ENCODE assay signal across 11 mouse cellular contexts in genomic region chr11:115400630-115401391, GRCm38 (mm10). TPM values are rescaled to one million over a fixed set of nuclear protein-coding genes. Genes with fewer than 3 reads are reported as not detected.
A peak's percentile ranks its signal among the peaks of the same experiment; 100 is the strongest.
DNase-seq lines count a peak whose midpoint lies in the region; ATAC-seq and TF ChIP-seq lines count a peak whose summit lies in the region.
"Had no signal": no experiment of that assay in that cellular context is flagged by ENCODE, and none has a peak within 500 bp of the region (broad histone marks: within the 10 kb centered on the region; RNA-seq: fewer than 3 reads in every experiment).

No protein-coding gene starts in this region.

- no peak for ATAC-seq in liver, embryonic 13.5 days (ENCODE audit: low read depth)
- ATAC-seq in liver, embryonic 11.5 days (replicated peaks; ENCODE audit: low FRiP score) = no peak
- ATAC-seq in liver, embryonic 12.5 days = no peak
- ATAC-seq: inflammation-experienced regulatory T-cells, adult 6 months had no signal

- no peaks in the 10 kb centered on the region for H3K9me3 ChIP-seq in liver, embryonic 13.5 days (replicated peaks)
- H3K9me3 ChIP-seq in liver, embryonic 11.5 days (ENCODE audit: control insufficient read depth, low read length) = no peaks in the 10 kb centered on the region
- no peaks in the 10 kb centered on the region for H3K9me3 ChIP-seq in liver, embryonic 12.5 days (replicated peaks)
- H3K9me3 ChIP-seq: limb, embryonic 13.5 days had no signal

- no peak overlapping the region for H3K4me3 ChIP-seq in liver, embryonic 13.5 days (replicated peaks)
- H3K4me3 ChIP-seq in liver, embryonic 11.5 days (ENCODE audit: low read depth, low read length) = no peak overlapping the region
- peak overlapping the region; percentile 31 for H3K4me3 ChIP-seq in layer of hippocampus, adult 2 months
- H3K4me3 ChIP-seq in olfactory bulb, adult 2 months (ENCODE audit: insufficient read depth, low read depth, low read length) = no peak overlapping the region
- H3K4me3 ChIP-seq in liver, embryonic 12.5 days = no peak overlapping the region
- H3K4me3 ChIP-seq: limb, embryonic 13.5 days had no signal

- H3K27ac ChIP-seq in liver, embryonic 13.5 days = no peak overlapping the region
- no peak overlapping the region for H3K27ac ChIP-seq in liver, embryonic 11.5 days (ENCODE audit: low read depth, low read length)
- H3K27ac ChIP-seq in layer of hippocampus, adult 2 months = peak overlapping the region; percentile 90
- peak overlapping the region; percentile 24 for H3K27ac ChIP-seq in olfactory bulb, adult 2 months (ENCODE audit: insufficient read depth, low read depth, low read length)
- no peak overlapping the region for H3K27ac ChIP-seq in liver, embryonic 12.5 days
- H3K27ac ChIP-seq: limb, embryonic 13.5 days had no signal

- WGBS in liver, embryonic 13.5 days (ENCODE audit: insufficient replicate concordance) = 46% methylated on average over 11 of the region's 11 CpGs
- WGBS in liver, embryonic 11.5 days = 58% methylated on average over 11 of the region's 11 CpGs
- WGBS in olfactory bulb, adult 2 months = 39% methylated on average over 11 of the region's 11 CpGs
- WGBS in liver, embryonic 12.5 days (ENCODE audit: insufficient replicate concordance) = 53% methylated on average over 11 of the region's 11 CpGs

- H3K9ac ChIP-seq in liver, embryonic 13.5 days = 0 out of 2 replicates have a peak overlapping the region, but pooled peaks have one; percentile 26
- no peak overlapping the region for H3K9ac ChIP-seq in liver, embryonic 11.5 days (ENCODE audit: low read depth, low read length)
- H3K9ac ChIP-seq in liver, embryonic 12.5 days = no peak overlapping the region
- H3K9ac ChIP-seq: limb, embryonic 13.5 days had no signal

- peaks cover 10% of the 10 kb centered on the region; the same call in 1 of the 2 replicates for H3K27me3 ChIP-seq in liver, embryonic 13.5 days
- no peaks in the 10 kb centered on the region for H3K27me3 ChIP-seq in liver, embryonic 11.5 days (replicated peaks; ENCODE audit: control insufficient read depth, insufficient read depth, low read length)
- peaks cover 14% of the 10 kb centered on the region for H3K27me3 ChIP-seq in liver, embryonic 12.5 days (replicated peaks)
- H3K27me3 ChIP-seq: limb, embryonic 13.5 days had no signal

- no peak for TF ChIP-seq POLR2A in olfactory bulb, adult 2 months (IDR thresholded peaks at IDR 0.05; ENCODE audit: insufficient read depth, low read depth, low read length)

- peaks cover 20% of the 10 kb centered on the region for H3K4me1 ChIP-seq in liver, embryonic 13.5 days (replicated peaks)
- H3K4me1 ChIP-seq in liver, embryonic 11.5 days (replicated peaks; ENCODE audit: control insufficient read depth, insufficient read depth, low read length) = peaks cover 6% of the 10 kb centered on the region
- H3K4me1 ChIP-seq in olfactory bulb, adult 2 months (ENCODE audit: control insufficient read depth, insufficient read depth, low read length) = peaks cover 13% of the 10 kb centered on the region
- peaks cover 22% of the 10 kb centered on the region for H3K4me1 ChIP-seq in liver, embryonic 12.5 days

- TF ChIP-seq CTCF in layer of hippocampus, adult 2 months (conservative IDR thresholded peaks at IDR 0.05) = no peak
- no peak for TF ChIP-seq CTCF in olfactory bulb, adult 2 months (IDR thresholded peaks at IDR 0.05; ENCODE audit: insufficient read depth, low read depth, low read length)

- DNase-seq in liver, embryonic 13.5 days = no peak
- DNase-seq in liver, embryonic 11.5 days (ENCODE audit: low spot score) = no peak
- DNase-seq in cerebellum, postnatal 14 days = peak; percentile 79 to 81
- peak; percentile 52 to 55 for DNase-seq in layer of hippocampus, adult 2 months (ENCODE audit: low spot score in 2 of 2)
- DNase-seq in ovary, postnatal 36 days (ENCODE audit: low spot score) = no peak
- no peak for DNase-seq in gastrocnemius, postnatal 10 days

- H3K4me2 ChIP-seq in liver, embryonic 13.5 days = no peak overlapping the region
- no peak overlapping the region for H3K4me2 ChIP-seq in liver, embryonic 11.5 days
- no peak overlapping the region for H3K4me2 ChIP-seq in liver, embryonic 12.5 days
- H3K4me2 ChIP-seq: limb, embryonic 13.5 days had no signal

- H3K36me3 ChIP-seq in liver, embryonic 13.5 days = no peaks in the 10 kb centered on the region
- H3K36me3 ChIP-seq in liver, embryonic 11.5 days (ENCODE audit: control insufficient read depth, insufficient read depth, low read length) = no peaks in the 10 kb centered on the region
- H3K36me3 ChIP-seq in liver, embryonic 12.5 days = 0 out of 2 replicates have a peak, but pooled peaks cover 4% of the 10 kb centered on the region

RNA-seq across cellular contexts. Expression of gene Mrpl58, which starts 2.7 kb away (rescaled TPM):
- 103 and 104 TPM in 2 replicates for polyA plus RNA-seq in liver, embryonic 13.5 days (2015; fragmentation: Nextera tagmentation; extraction: Ambion mirVana)
- polyA plus RNA-seq in liver, embryonic 11.5 days (2014; fragmentation: Nextera tagmentation; extraction: Ambion mirVana) = 165 TPM in 2 replicates
- 100 to 1,000 TPM; 100 to 105 TPM for total RNA-seq in layer of hippocampus, adult 2 months (2021)
- not detected in 2 replicates for polyA plus RNA-seq in olfactory bulb, adult 2 months (2012; ENCODE audit: insufficient read depth, insufficient read length, low replicate concordance, missing spikeins)
- polyA plus RNA-seq in liver, embryonic 12.5 days (2016; fragmentation: Nextera tagmentation; extraction: Ambion mirVana) = 116 and 120 TPM in 2 replicates
- 100 to 1,000 TPM in 1 of 2 experiments, 10 to 100 TPM in 1; 89.1 to 100 TPM for total RNA-seq in gastrocnemius, postnatal 10 days (2021)

RNA-seq across cellular contexts. Expression of gene Atp5h, which starts 19.0 kb away (rescaled TPM):
- 633 and 650 TPM in 2 replicates for polyA plus RNA-seq in liver, embryonic 13.5 days (2015; fragmentation: Nextera tagmentation; extraction: Ambion mirVana)
- 835 and 884 TPM in 2 replicates for polyA plus RNA-seq in liver, embryonic 11.5 days (2014; fragmentation: Nextera tagmentation; extraction: Ambion mirVana)
- total RNA-seq in layer of hippocampus, adult 2 months (2021) = 100 to 1,000 TPM; 467 to 494 TPM
- not detected in 2 replicates for polyA plus RNA-seq in olfactory bulb, adult 2 months (2012; ENCODE audit: insufficient read depth, insufficient read length, low replicate concordance, missing spikeins)
- 624 and 630 TPM in 2 replicates for polyA plus RNA-seq in liver, embryonic 12.5 days (2016; fragmentation: Nextera tagmentation; extraction: Ambion mirVana)
- 1,000 to 10,000 TPM; 1,026 to 1,088 TPM for total RNA-seq in gastrocnemius, postnatal 10 days (2021)

RNA-seq across cellular contexts. Expression of gene Cdr2l, which starts 19.1 kb away (rescaled TPM):
- polyA plus RNA-seq in liver, embryonic 13.5 days (2015; fragmentation: Nextera tagmentation; extraction: Ambion mirVana) = 1.5 and 1.7 TPM in 2 replicates
- 6.2 and 6.9 TPM in 2 replicates for polyA plus RNA-seq in liver, embryonic 11.5 days (2014; fragmentation: Nextera tagmentation; extraction: Ambion mirVana)
- 10 to 100 TPM; 21.9 to 26.1 TPM for total RNA-seq in layer of hippocampus, adult 2 months (2021)
- not detected in 2 replicates for polyA plus RNA-seq in olfactory bulb, adult 2 months (2012; ENCODE audit: insufficient read depth, insufficient read length, low replicate concordance, missing spikeins)
- 4.2 TPM in 2 replicates for polyA plus RNA-seq in liver, embryonic 12.5 days (2016; fragmentation: Nextera tagmentation; extraction: Ambion mirVana)
- 10 to 100 TPM in 1 of 2 experiments, 1 to 10 TPM in 1; 9.8 to 17.0 TPM for total RNA-seq in gastrocnemius, postnatal 10 days (2021)
- total RNA-seq: monocyte, adult 5-6 weeks had no signal
- polyA plus RNA-seq: inflammation-experienced regulatory T-cells, adult 6 months had no signal

RNA-seq across cellular contexts. Expression of gene Kctd2, which starts 19.1 kb away (rescaled TPM):
- polyA plus RNA-seq in liver, embryonic 13.5 days (2015; fragmentation: Nextera tagmentation; extraction: Ambion mirVana) = 2.5 and 4.1 TPM in 2 replicates
- polyA plus RNA-seq in liver, embryonic 11.5 days (2014; fragmentation: Nextera tagmentation; extraction: Ambion mirVana) = 8.4 and 8.9 TPM in 2 replicates
- 10 to 100 TPM; 74.5 to 74.6 TPM for total RNA-seq in layer of hippocampus, adult 2 months (2021)
- not detected in 2 replicates for polyA plus RNA-seq in olfactory bulb, adult 2 months (2012; ENCODE audit: insufficient read depth, insufficient read length, low replicate concordance, missing spikeins)
- 8.6 and 9.3 TPM in 2 replicates for polyA plus RNA-seq in liver, embryonic 12.5 days (2016; fragmentation: Nextera tagmentation; extraction: Ambion mirVana)
- total RNA-seq in gastrocnemius, postnatal 10 days (2021) = 10 to 100 TPM; 16.2 to 19.4 TPM

RNA-seq across cellular contexts. Expression of gene Hid1, which starts 33.3 kb away (rescaled TPM):
- polyA plus RNA-seq in liver, embryonic 13.5 days (2015; fragmentation: Nextera tagmentation; extraction: Ambion mirVana) = 1.1 and 1.2 TPM in 2 replicates
- polyA plus RNA-seq in liver, embryonic 11.5 days (2014; fragmentation: Nextera tagmentation; extraction: Ambion mirVana) = 2.2 and 3.4 TPM in 2 replicates
- total RNA-seq in layer of hippocampus, adult 2 months (2021) = 100 to 1,000 TPM; 110 to 119 TPM
- polyA plus RNA-seq in olfactory bulb, adult 2 months (2012; ENCODE audit: insufficient read depth, insufficient read length, low replicate concordance, missing spikeins) = not detected in 2 replicates
- 1.8 TPM in 2 replicates for polyA plus RNA-seq in liver, embryonic 12.5 days (2016; fragmentation: Nextera tagmentation; extraction: Ambion mirVana)
- 1 to 10 TPM; 5.7 to 6.1 TPM for total RNA-seq in gastrocnemius, postnatal 10 days (2021)

Comparison
In these comparisons a context has a peak if more than half of its experiments do, and no peak if none do; other contexts are left out.
1. DNase-seq: peak in cerebellum, postnatal 14 days (2 of 2) and layer of hippocampus, adult 2 months (2 of 2); none in liver, embryonic 13.5 days (single experiment), liver, embryonic 11.5 days (single experiment), ovary, postnatal 36 days (single experiment) and gastrocnemius, postnatal 10 days (single experiment).
2. H3K27ac ChIP-seq: peak in layer of hippocampus, adult 2 months (single experiment) and olfactory bulb, adult 2 months (single experiment); none in liver, embryonic 13.5 days (single experiment), liver, embryonic 11.5 days (single experiment) and liver, embryonic 12.5 days (single experiment).
3. RNA of gene Mrpl58, which starts 2.7 kb away (polyA plus RNA-seq): 165 TPM in liver, embryonic 11.5 days, 116 to 120 TPM in liver, embryonic 12.5 days and 103 to 104 TPM in liver, embryonic 13.5 days; not detected in olfactory bulb, adult 2 months; every median in the first group is over 100 times any median in the second.